Mouse (Mus musculus) olfactory bulb, adult 2 months (tissue): ENCODE measurements around the gene Rbl1.

ENCODE experiments used
- CTCF ChIP-seq: fragments of 200-500 bp; IDR thresholded peaks from 2 replicates; pipeline ENCODE4 v1.5.1; 2012; ENCODE audit warnings: low read depth, mild to moderate bottlenecking, low read length, moderate library complexity; ENCODE audit not compliant: insufficient read depth
- POLR2A ChIP-seq: fragments of 200-500 bp; IDR thresholded peaks from 2 replicates; pipeline ENCODE4 v1.6.1; 2012; ENCODE audit warnings: mild to moderate bottlenecking, low read depth, low read length, moderate library complexity; ENCODE audit not compliant: insufficient read depth

DNA sequence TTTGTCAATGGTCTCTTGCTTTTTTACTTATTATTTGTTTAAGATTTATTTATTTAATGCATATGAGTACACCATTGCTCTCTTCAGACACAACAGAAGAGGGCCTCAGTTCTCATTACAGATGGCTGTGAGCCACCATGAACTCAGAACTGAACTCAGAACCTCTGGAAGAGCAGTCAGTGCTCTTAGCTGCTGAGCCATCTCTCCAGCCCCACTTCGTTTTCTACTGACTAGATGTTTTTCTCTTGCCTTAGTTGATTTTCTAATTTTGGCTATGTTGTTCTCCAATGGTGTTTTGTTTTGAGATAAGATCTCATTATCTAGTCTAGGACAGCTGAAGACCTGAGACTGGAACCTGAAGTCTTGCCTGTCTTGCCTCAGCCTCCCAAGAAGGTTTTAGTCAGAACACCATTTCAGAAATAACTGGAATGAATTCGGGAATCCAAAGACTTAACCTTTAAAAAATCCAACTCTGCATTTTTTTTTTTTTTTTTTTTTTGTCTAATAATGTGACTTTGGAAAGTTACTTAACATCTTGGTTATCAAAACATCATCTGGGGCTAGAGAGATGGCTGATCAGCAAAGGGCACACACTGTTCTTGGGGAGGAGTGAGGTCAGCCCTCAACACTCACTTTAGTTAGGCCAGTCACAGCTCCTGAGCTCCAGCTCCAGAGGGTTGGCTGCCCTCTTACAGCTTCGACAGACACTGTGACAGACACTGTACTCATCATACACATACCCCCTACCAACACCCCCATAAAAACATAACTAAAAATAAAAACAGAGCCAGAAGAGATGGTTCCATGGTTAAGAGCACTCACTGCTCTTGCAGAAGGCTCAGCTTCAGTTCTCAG lies 71.4 kb downstream of the Rbl1 start:
- TF ChIP-seq CTCF (no peak), POLR2A (no peak)
